Mouse (Mus musculus): ENCODE results near the gene Zmynd15. TPM values are rescaled to one million over a fixed set of nuclear protein-coding genes. Genes with fewer than 3 reads are reported as not detected.
A peak's percentile ranks its signal among the peaks of the same experiment; 100 is the strongest.

The Zmynd15 gene
- polyA plus RNA-seq, 1 experiment from 2014 or later: 1.5 TPM

DNA sequence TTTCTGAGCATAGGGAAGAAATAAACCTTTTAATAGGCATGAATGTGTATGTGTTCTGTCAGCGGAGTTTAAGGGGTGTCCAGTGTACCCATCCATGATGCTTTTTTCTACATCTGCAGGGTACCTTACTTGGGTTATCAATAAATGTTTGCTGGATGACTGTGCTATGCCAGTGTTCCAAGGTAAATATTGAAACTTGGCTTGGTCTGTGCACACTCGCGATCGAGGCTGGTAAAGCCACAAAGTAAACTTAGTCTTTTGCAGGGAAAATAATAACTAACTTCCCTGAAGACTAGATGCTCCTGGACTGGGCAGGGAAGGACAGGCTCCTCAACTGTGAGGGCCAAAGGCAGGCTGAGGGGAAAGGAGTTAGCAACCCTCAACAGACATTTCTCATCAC, 18.6 kb upstream of the Zmynd15 start:
- H3K4me1 ChIP-seq (ENCODE audit: control insufficient read depth, insufficient read depth, low read length): no peaks in the 10 kb centered on the region
- H3K36me3 ChIP-seq (ENCODE audit: control insufficient read depth, insufficient read depth): peaks cover 13% of the 10 kb centered on the region
- no peak overlapping the region for H3K4me2 ChIP-seq (ENCODE audit: low read depth, low read length)
- H3K9me3 ChIP-seq (replicated peaks; ENCODE audit: control insufficient read depth, low read length): no peaks in the 10 kb centered on the region
- no peak for ATAC-seq (replicated peaks; ENCODE audit: extremely low read depth, insufficient read depth, low FRiP score)
- no peaks in the 10 kb centered on the region for H3K27me3 ChIP-seq (ENCODE audit: control insufficient read depth, insufficient read depth, low read length)
- WGBS: 84% methylated on average over 4 of the region's 4 CpGs
- no peak overlapping the region for H3K27ac ChIP-seq (ENCODE audit: low read length)
- no peak overlapping the region for H3K9ac ChIP-seq (ENCODE audit: low read length)
- H3K4me3 ChIP-seq (ENCODE audit: low read length): no peak overlapping the region

DNA sequence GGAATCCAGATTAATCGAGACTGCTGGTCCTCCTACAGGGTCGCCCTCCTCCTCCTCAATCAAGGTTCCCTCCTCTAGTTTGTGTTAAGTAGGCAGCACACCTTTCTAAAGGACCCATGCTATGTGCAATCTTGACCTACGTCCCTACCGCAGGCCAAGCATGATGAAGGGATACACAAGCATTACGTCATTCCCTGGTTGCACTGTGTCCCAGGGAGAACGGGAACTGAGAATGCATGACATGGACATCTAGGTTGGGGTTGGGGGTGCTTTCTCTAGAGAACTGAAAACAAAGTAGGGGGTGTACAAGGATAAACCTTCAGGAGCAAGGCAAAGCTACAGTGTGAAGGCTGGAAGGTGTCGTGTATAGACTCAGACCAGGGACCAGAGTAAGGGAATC, 17.4 kb upstream of the Zmynd15 start:
- Histone ChIP-seq H3K4me3 (ENCODE audit: low read length) (no peak overlapping the region), H3K4me1 (ENCODE audit: control insufficient read depth, insufficient read depth, low read length) (no peaks in the 10 kb centered on the region), H3K27me3 (ENCODE audit: control insufficient read depth, insufficient read depth, low read length) (no peaks in the 10 kb centered on the region), H3K27ac (ENCODE audit: low read length) (no peak overlapping the region), H3K9ac (ENCODE audit: low read length) (no peak overlapping the region), H3K9me3 (replicated peaks; ENCODE audit: control insufficient read depth, low read length) (no peaks in the 10 kb centered on the region), H3K36me3 (ENCODE audit: control insufficient read depth, insufficient read depth) (peaks cover 12% of the 10 kb centered on the region), H3K4me2 (ENCODE audit: low read depth, low read length) (no peak overlapping the region)
- 92% methylated on average over 7 of the region's 7 CpGs for WGBS
- no peak for ATAC-seq (replicated peaks; ENCODE audit: extremely low read depth, insufficient read depth, low FRiP score)

DNA sequence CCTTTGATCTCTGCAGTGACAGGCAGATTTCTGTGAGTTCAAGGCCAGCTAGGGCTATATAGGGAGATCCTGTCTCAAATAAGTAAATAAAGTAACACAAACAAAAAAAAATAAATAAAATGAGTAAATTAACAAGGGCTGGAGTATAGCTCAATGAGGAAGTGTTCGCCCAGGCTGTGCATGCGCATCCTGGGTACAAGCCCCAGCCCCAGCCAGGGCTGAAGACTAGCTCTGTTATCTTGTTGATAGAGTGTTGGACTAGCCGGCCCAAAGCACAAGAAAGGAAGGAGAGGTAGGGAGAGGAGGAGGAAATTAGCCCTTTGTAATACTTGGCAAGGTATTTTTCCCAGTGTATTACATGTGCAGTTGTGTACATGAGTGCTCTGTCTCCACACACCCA, 15.3 kb upstream of the Zmynd15 start:
- ATAC-seq (replicated peaks; ENCODE audit: extremely low read depth, insufficient read depth, low FRiP score): no peak
- H3K9ac ChIP-seq (ENCODE audit: low read length): no peak overlapping the region
- no peaks in the 10 kb centered on the region for H3K4me1 ChIP-seq (ENCODE audit: control insufficient read depth, insufficient read depth, low read length)
- H3K27me3 ChIP-seq (ENCODE audit: control insufficient read depth, insufficient read depth, low read length): no peaks in the 10 kb centered on the region
- H3K9me3 ChIP-seq (replicated peaks; ENCODE audit: control insufficient read depth, low read length): no peaks in the 10 kb centered on the region
- H3K4me3 ChIP-seq (ENCODE audit: low read length): no peak overlapping the region
- no peak overlapping the region for H3K4me2 ChIP-seq (ENCODE audit: low read depth, low read length)
- H3K36me3 ChIP-seq (ENCODE audit: control insufficient read depth, insufficient read depth): peaks cover 9% of the 10 kb centered on the region; the same call in 1 of the 2 replicates
- no peak overlapping the region for H3K27ac ChIP-seq (ENCODE audit: low read length)
- 65% methylated on average over 3 of the region's 3 CpGs for WGBS

DNA sequence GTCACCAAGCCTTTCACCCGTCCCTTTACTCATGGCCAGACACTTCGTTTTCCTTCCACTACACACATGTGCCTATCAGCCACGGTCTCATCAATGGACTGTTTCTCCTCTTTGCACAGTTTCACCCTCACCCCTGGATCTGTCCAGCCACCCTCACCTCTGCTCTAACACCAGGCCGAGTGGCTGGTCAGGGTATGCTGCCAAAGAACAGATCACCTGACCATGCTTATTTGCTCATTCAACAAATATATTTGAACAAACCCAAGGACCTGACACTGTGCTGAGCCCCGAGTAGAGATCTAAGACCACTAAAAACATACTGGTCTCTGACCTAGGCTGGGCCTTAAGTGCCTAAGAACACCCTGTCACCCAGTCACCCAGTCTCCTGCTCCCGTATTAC, 14.6 kb upstream of the Zmynd15 start:
- no peak overlapping the region for H3K4me3 ChIP-seq (ENCODE audit: low read length)
- H3K9me3 ChIP-seq (replicated peaks; ENCODE audit: control insufficient read depth, low read length): no peaks in the 10 kb centered on the region
- no peak for ATAC-seq (replicated peaks; ENCODE audit: extremely low read depth, insufficient read depth, low FRiP score)
- H3K4me1 ChIP-seq (ENCODE audit: control insufficient read depth, insufficient read depth, low read length): no peaks in the 10 kb centered on the region
- H3K27ac ChIP-seq (ENCODE audit: low read length): no peak overlapping the region
- no peaks in the 10 kb centered on the region for H3K27me3 ChIP-seq (ENCODE audit: control insufficient read depth, insufficient read depth, low read length)
- H3K9ac ChIP-seq (ENCODE audit: low read length): no peak overlapping the region
- WGBS: 68% methylated on average over 6 of the region's 6 CpGs
- H3K36me3 ChIP-seq (ENCODE audit: control insufficient read depth, insufficient read depth): peaks cover 8% of the 10 kb centered on the region; the same call in 1 of the 2 replicates
- no peak overlapping the region for H3K4me2 ChIP-seq (ENCODE audit: low read depth, low read length)

DNA sequence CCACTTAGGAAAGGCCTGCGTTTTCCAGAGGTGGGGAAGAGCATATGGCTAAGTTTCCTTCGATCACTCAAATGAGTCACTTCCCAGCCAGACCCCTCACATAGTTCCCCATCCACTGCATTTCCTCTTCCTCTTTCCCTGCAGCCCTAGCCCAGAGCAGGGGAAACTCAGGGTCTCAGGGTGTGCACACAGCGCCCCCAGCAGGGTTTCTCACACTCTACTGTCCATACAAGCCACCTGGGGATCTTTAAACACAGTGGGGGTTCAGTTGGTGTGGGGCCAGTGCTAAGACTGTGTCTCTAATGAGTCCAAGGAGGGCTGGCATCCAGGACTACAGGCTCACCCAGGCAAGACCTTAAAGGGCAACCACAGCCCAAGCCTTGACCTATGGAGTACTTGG, 12.5 kb upstream of the Zmynd15 start:
- no peak overlapping the region for H3K27ac ChIP-seq (ENCODE audit: low read length)
- 24% methylated on average over 3 of the region's 3 CpGs for WGBS
- no peak for ATAC-seq (replicated peaks; ENCODE audit: extremely low read depth, insufficient read depth, low FRiP score)
- H3K27me3 ChIP-seq (ENCODE audit: control insufficient read depth, insufficient read depth, low read length): no peaks in the 10 kb centered on the region
- no peak overlapping the region for H3K4me2 ChIP-seq (ENCODE audit: low read depth, low read length)
- no peak overlapping the region for H3K4me3 ChIP-seq (ENCODE audit: low read length)
- H3K4me1 ChIP-seq (ENCODE audit: control insufficient read depth, insufficient read depth, low read length): no peaks in the 10 kb centered on the region
- no peaks in the 10 kb centered on the region for H3K9me3 ChIP-seq (replicated peaks; ENCODE audit: control insufficient read depth, low read length)
- H3K36me3 ChIP-seq (ENCODE audit: control insufficient read depth, insufficient read depth): 0 out of 2 replicates have a peak, but pooled peaks cover 2% of the 10 kb centered on the region
- H3K9ac ChIP-seq (ENCODE audit: low read length): no peak overlapping the region

DNA sequence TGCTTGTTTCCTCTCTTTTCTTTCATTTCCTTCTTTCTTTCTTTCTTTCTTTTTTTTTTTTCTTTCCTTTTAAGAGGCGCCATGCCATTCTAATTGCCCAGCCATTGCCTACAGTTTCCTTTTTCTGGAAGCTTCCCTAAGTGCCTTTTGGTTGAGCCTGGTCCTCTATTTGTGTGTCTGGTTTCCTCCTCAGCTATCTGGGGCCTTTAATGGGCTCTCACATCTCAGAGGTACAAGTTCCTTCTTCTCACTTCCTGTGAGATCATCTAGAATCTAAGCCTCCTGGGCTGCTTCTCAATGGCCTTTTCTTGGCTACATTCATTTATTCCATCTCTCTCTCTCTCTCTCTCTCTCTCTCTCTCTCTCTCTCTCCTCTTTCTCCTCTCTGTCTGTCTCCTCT, 11.9 kb upstream of the Zmynd15 start:
- no peak for ATAC-seq (replicated peaks; ENCODE audit: extremely low read depth, insufficient read depth, low FRiP score)

DNA sequence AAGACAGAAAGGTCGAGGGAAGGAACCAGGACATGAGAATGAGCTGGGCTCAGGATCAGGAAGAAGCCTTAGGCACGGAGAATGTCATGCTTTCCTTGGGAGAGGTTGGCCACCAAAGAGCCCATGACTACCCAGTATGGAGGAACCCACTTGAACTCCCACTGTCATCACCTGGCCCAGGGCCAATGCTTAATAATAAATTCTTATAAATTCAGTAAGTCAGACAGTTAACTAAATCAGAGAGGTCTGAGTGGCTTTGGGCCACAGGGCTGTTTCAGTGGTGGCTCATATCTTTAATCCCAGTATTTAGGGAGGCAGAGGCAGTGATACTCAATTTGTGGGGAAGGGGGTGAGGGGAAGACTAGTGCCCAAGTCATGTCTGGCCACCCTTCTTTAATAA, 8.3 kb upstream of the Zmynd15 start:
- WGBS: 63% methylated on average over 2 of the region's 2 CpGs

More for the DNA sequence above, 11.9 kb upstream of the Zmynd15 start:
- Histone ChIP-seq H3K4me2 (ENCODE audit: low read depth, low read length) (no peak overlapping the region), H3K4me3 (ENCODE audit: low read length) (no peak overlapping the region), H3K9me3 (replicated peaks; ENCODE audit: control insufficient read depth, low read length) (no peaks in the 10 kb centered on the region), H3K27ac (ENCODE audit: low read length) (no peak overlapping the region), H3K9ac (ENCODE audit: low read length) (no peak overlapping the region), H3K36me3 (ENCODE audit: control insufficient read depth, insufficient read depth) (no peaks in the 10 kb centered on the region), H3K27me3 (ENCODE audit: control insufficient read depth, insufficient read depth, low read length) (no peaks in the 10 kb centered on the region), H3K4me1 (ENCODE audit: control insufficient read depth, insufficient read depth, low read length) (peaks cover 2% of the 10 kb centered on the region)
- 76% methylated on average over 1 of the region's 1 CpGs for WGBS

DNA sequence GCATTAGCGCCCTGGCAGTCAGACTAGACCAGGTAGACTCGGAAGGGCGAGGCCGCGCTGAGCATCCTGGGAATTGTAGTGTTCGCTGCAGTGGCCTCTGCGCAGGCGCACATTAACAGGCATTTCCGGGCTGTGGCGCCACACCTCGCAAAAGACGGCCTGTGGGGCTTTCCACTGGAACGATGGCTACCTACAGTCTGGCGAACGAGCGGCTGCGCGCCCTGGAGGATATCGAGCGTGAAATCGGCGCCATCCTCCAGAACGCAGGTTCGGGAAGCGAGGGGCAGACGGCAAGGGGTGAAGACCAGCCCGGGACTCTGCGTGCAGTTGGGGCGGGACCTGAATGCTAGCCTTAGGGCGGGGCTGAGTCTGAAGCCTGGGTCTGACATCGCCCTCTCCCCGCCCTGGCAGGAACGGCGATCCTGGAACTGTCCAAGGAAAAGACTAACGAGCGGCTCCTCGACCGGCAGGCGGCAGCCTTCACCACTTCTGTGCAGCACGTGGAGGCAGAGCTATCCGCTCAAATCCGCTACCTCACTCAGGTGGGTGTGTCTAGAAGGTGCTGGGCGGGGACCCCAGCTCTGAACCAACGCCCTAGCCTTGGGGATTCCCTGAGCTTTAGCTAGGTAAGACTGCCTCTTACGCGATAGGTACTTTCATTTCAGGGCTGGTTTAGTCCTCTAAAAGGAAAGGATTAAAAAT, 7.3 kb upstream of the Zmynd15 start, which contains the start of gene Med11:
TSS of gene Med11 (plus strand) at position 123 of the 702 bp plus-strand sequence.
- H3K27me3 ChIP-seq (ENCODE audit: control insufficient read depth, insufficient read depth, low read length): no peaks in the 10 kb centered on the region

More for the DNA sequence above, 8.3 kb upstream of the Zmynd15 start:
- no peak for ATAC-seq (replicated peaks; ENCODE audit: extremely low read depth, insufficient read depth, low FRiP score)
- Histone ChIP-seq H3K4me3 (ENCODE audit: low read length) (no peak overlapping the region), H3K9me3 (replicated peaks; ENCODE audit: control insufficient read depth, low read length) (no peaks in the 10 kb centered on the region), H3K27me3 (ENCODE audit: control insufficient read depth, insufficient read depth, low read length) (no peaks in the 10 kb centered on the region), H3K36me3 (ENCODE audit: control insufficient read depth, insufficient read depth) (peaks cover 2% of the 10 kb centered on the region; the same call in 1 of the 2 replicates), H3K9ac (ENCODE audit: low read length) (no peak overlapping the region), H3K27ac (ENCODE audit: low read length) (no peak overlapping the region), H3K4me1 (ENCODE audit: control insufficient read depth, insufficient read depth, low read length) (peaks cover 12% of the 10 kb centered on the region), H3K4me2 (ENCODE audit: low read depth, low read length) (no peak overlapping the region)

DNA sequence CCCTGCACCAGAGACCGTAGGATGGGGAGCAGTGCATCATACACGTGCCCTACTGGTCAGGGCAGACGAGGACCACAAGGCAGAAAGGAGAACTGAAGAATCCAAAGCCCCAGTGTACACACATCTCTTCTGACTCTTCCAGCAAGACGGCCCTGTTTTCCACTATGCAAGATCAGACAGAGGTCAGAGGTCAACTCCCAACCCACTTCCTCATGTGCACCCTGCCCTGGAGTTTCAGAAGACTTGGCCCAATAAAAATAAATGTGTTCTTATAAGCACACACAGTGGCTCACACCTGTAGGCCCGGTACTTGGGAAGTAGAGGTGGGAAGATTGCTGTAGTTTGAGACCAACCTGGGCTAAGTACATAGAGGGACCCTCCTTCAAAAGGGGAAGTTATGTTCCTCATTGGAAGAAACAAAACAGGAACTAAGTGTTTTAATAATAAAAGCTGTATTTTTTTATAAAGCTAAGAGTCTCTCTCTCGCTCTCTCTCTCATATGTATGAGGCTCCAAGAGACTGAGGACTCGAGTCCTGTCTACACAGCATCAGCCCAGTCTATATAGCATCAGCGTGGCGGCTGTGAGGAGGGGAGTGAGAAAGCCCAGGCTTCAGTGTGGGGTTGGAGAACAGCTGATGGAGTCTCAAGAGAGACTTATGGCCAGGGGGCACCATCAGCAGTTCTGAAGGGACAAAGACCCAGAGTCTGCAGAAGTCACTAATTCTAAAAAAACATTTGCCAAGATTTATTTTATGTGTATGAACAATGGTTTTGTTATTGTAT, 5.8 kb upstream of the Zmynd15 start:
- Histone ChIP-seq H3K9ac (ENCODE audit: low read length) (no peak overlapping the region), H3K36me3 (ENCODE audit: control insufficient read depth, insufficient read depth) (peaks cover 2% of the 10 kb centered on the region; the same call in 1 of the 2 replicates), H3K9me3 (replicated peaks; ENCODE audit: control insufficient read depth, low read length) (no peaks in the 10 kb centered on the region), H3K27ac (ENCODE audit: low read length) (no peak overlapping the region), H3K27me3 (ENCODE audit: control insufficient read depth, insufficient read depth, low read length) (peaks cover under 1% of the 10 kb centered on the region; the same call in 1 of the 2 replicates), H3K4me2 (ENCODE audit: low read depth, low read length) (no peak overlapping the region), H3K4me1 (ENCODE audit: control insufficient read depth, insufficient read depth, low read length) (peaks cover 12% of the 10 kb centered on the region), H3K4me3 (ENCODE audit: low read length) (no peak overlapping the region)
- 82% methylated on average over 9 of the region's 9 CpGs for WGBS
- ATAC-seq (replicated peaks; ENCODE audit: extremely low read depth, insufficient read depth, low FRiP score): no peak

More for the DNA sequence above, 7.3 kb upstream of the Zmynd15 start, which contains the start of gene Med11:
- H3K27ac ChIP-seq (ENCODE audit: low read length): peak within 1 kb of the TSS; percentile 99
- H3K9me3 ChIP-seq (replicated peaks; ENCODE audit: control insufficient read depth, low read length): no peaks in the 10 kb centered on the region
- ATAC-seq (replicated peaks; ENCODE audit: extremely low read depth, insufficient read depth, low FRiP score): peak; percentile 99
- H3K4me3 ChIP-seq (ENCODE audit: low read length): peak within 1 kb of the TSS; percentile 84
- H3K4me1 ChIP-seq (ENCODE audit: control insufficient read depth, insufficient read depth, low read length): peaks cover 12% of the 10 kb centered on the region
- H3K4me2 ChIP-seq (ENCODE audit: low read depth, low read length): peak within 1 kb of the TSS; percentile 89
- peaks cover 2% of the 10 kb centered on the region; the same call in 1 of the 2 replicates for H3K36me3 ChIP-seq (ENCODE audit: control insufficient read depth, insufficient read depth)
- H3K9ac ChIP-seq (ENCODE audit: low read length): peak within 1 kb of the TSS; percentile 93
- WGBS: under 1% methylated on average over 45 of the region's 46 CpGs

Data from heart, embryonic 16.5 days (tissue).